Mouse (Mus musculus) spleen, adult 2 months (tissue): ENCODE data around the gene Oaz1. TPM values are rescaled to one million over a fixed set of nuclear protein-coding genes. Genes with fewer than 3 reads are reported as not detected.
A peak's percentile ranks its signal among the peaks of the same experiment; 100 is the strongest.

Experiments
- DNase-seq, 2 experiments: peaks; one replicate each; pipeline versions ENCODE4 v3.0.0 to v3.0.0-alpha.2; 2012 to 2021; ENCODE audit warnings: low spot score in 2 of 2, low read depth in 1 of 2
- H3K27ac ChIP-seq: fragments of 200-500 bp; 2 replicates; pipeline ENCODE4 v1.5.1; 2012; ENCODE audit warnings: low read length, inconsistent platforms; ENCODE audit not compliant: insufficient read depth
- H3K27me3 ChIP-seq: fragments of 200-500 bp; 2 replicates; pipeline ENCODE4 v1.6.1; 2012; ENCODE audit warnings: mild to moderate bottlenecking, moderate library complexity, low read length, inconsistent platforms; ENCODE audit not compliant: control insufficient read depth, insufficient read depth
- H3K36me3 ChIP-seq: fragments of 200-500 bp; 2 replicates; pipeline ENCODE4 v1.6.1; 2012; ENCODE audit warnings: mild to moderate bottlenecking, low read length, inconsistent platforms; ENCODE audit not compliant: control insufficient read depth, insufficient read depth
- H3K4me1 ChIP-seq: fragments of 200-500 bp; 2 replicates; pipeline ENCODE4 v1.6.1; 2011; ENCODE audit warnings: inconsistent platforms; ENCODE audit not compliant: control insufficient read depth, insufficient read depth, insufficient read length
- H3K4me3 ChIP-seq: fragments of 200-500 bp; 2 replicates; pipeline ENCODE4 v1.5.1; 2011; ENCODE audit warnings: mild to moderate bottlenecking, inconsistent platforms; ENCODE audit not compliant: insufficient read depth, insufficient read length; ENCODE audit errors: extremely low read depth
- CTCF ChIP-seq: fragments of 200-500 bp; IDR thresholded peaks from 2 replicates; pipeline ENCODE4 v1.5.1; 2011; ENCODE audit warnings: mild to moderate bottlenecking, inconsistent platforms; ENCODE audit not compliant: insufficient read depth, insufficient read length, insufficient replicate concordance; ENCODE audit errors: extremely low read depth
- POLR2A ChIP-seq: fragments of 200-500 bp; IDR thresholded peaks from 2 replicates; pipeline ENCODE4 v1.6.1; 2011; ENCODE audit warnings: low read depth, low read length, inconsistent platforms
- WGBS: fragments of 180-500 bp; shearing (Covaris S2); methylation state at CpG from one replicate; pipeline ENCODE4 v1.1.7; 2018; 5-methylcytosine and 5-hydroxymethylcytosine counted together
- polyA plus RNA-seq: library from polyadenylated mRNA; depleted of rRNA; stranded (reverse); fragments of >200 nt; gene quantifications from 2 replicates; pipeline ENCODE4 v1.2.3, GENCODE M21; 2012

Oaz1 gene
- polyA plus RNA-seq, 1 experiment, result 730 TPM

GRCm38 (mm10) chr10:80848571-80848970 lies 22.1 kb downstream of the Oaz1 start:
- Histone ChIP-seq H3K4me3 (no peak overlapping the region), H3K36me3 (peaks cover 9% of the 10 kb centered on the region; the same call in 1 of the 2 replicates), H3K27me3 (peaks cover 2% of the 10 kb centered on the region; the same call in 1 of the 2 replicates), H3K4me1 (no peaks in the 10 kb centered on the region), H3K27ac (no peak overlapping the region)
- TF ChIP-seq CTCF, result no peak
- no peak for TF ChIP-seq POLR2A
- WGBS, result 3% methylated on average over 10 of the region's 10 CpGs
- peak; percentile 38 to 64 for DNase-seq

- TF ChIP-seq POLR2A, result peak; percentile 17; the same call in 1 of the 2 replicates
- TF ChIP-seq CTCF, result no peak
- peak; percentile 85 to 97 for DNase-seq
- H3K27ac ChIP-seq, result peak within 1 kb of the TSS; percentile 9; the same call in 1 of the 2 replicates
- peaks cover 11% of the 10 kb centered on the region; the same call in 1 of the 2 replicates for H3K36me3 ChIP-seq
- no peaks in the 10 kb centered on the region for H3K27me3 ChIP-seq
- peaks cover 4% of the 10 kb centered on the region for H3K4me1 ChIP-seq
- under 1% methylated on average over 81 of the region's 81 CpGs for WGBS
- H3K4me3 ChIP-seq, result peak within 1 kb of the TSS; percentile 78
These were observed 28.7 kb downstream of the Oaz1 start, which contains the start of the genes Lsm7 and Sppl2b for GRCm38 (mm10) chr10:80854913-80855748. Lsm7 (minus strand) TSS chr10:80855209. Sppl2b (plus strand) TSS chr10:80855275.

GRCm38 (mm10) chr10:80855749-80856073 lies 29.3 kb downstream of the Oaz1 start:
- no peak for DNase-seq
- peak overlapping the region; percentile 78 for H3K4me3 ChIP-seq
- H3K36me3 ChIP-seq, result peaks cover 11% of the 10 kb centered on the region; the same call in 1 of the 2 replicates
- 30% methylated on average over 11 of the region's 11 CpGs for WGBS
- TF ChIP-seq CTCF (no peak), POLR2A (no peak)
- peaks cover 4% of the 10 kb centered on the region for H3K4me1 ChIP-seq
- peak overlapping the region; percentile 9; the same call in 1 of the 2 replicates for H3K27ac ChIP-seq
- H3K27me3 ChIP-seq, result no peaks in the 10 kb centered on the region

DNA sequence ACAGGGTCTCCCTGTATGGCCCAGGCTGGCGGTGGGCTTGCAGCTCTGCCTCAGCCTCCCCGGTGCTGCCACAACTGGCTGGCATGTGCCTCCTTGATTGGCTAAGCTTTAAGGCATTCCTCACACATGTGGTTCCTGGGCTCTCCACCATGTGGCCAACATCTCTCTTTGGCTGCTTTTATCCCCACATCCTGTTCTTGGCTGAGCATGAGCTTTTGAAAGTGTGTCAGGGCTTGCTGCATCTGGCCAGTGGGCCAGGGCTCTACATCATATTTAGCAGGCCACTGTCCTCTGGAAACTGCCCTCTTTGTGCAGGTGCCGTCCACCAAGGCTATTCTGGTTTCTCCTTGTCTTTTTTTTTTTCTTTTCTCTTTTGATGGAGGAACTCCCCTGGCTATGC lies 29.8 kb downstream of the Oaz1 start:
- DNase-seq, result no peak
- TF ChIP-seq POLR2A (no peak), CTCF (no peak)
- H3K4me1 ChIP-seq, result peaks cover 4% of the 10 kb centered on the region
- H3K36me3 ChIP-seq, result peaks cover 11% of the 10 kb centered on the region; the same call in 1 of the 2 replicates
- 51% methylated on average over 3 of the region's 3 CpGs for WGBS
- peak overlapping the region; percentile 7 for H3K27ac ChIP-seq
- no peak overlapping the region for H3K4me3 ChIP-seq
- no peaks in the 10 kb centered on the region for H3K27me3 ChIP-seq

DNA sequence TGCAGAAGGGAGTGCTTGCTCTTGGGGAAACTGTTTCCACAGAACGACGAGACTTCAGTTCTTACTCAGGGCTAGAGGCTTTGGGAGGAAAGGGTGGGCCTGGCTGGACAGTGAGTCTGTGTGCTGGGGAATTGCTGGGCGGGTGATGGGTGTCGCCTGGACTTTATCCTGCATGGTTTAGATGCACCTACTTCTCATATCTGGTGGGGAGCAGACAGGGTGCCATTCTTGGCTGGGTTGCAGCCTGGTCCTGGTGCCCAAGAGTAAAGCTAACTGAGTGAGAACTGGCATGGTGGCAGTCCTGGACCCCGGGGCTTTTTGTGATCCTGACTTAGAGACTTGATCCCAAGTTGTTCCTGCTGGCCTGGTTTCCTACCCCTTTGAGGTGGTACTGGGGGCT lies 30.5 kb downstream of the Oaz1 start:
- Histone ChIP-seq H3K4me3 (peak overlapping the region; percentile 9; the same call in 1 of the 2 replicates), H3K36me3 (peaks cover 9% of the 10 kb centered on the region; the same call in 1 of the 2 replicates), H3K27ac (peak overlapping the region; percentile 26), H3K4me1 (peaks cover 4% of the 10 kb centered on the region), H3K27me3 (no peaks in the 10 kb centered on the region)
- DNase-seq, result no peak
- 77% methylated on average over 5 of the region's 5 CpGs for WGBS
- TF ChIP-seq CTCF, result no peak
- TF ChIP-seq POLR2A, result no peak

GRCm38 (mm10) chr10:80857386-80857785 lies 30.9 kb downstream of the Oaz1 start:
- H3K27ac ChIP-seq, result peak overlapping the region; percentile 26
- DNase-seq, result no peak
- peaks cover 11% of the 10 kb centered on the region for H3K36me3 ChIP-seq
- 58% methylated on average over 8 of the region's 8 CpGs for WGBS
- H3K4me1 ChIP-seq, result peaks cover 4% of the 10 kb centered on the region
- H3K27me3 ChIP-seq, result no peaks in the 10 kb centered on the region
- peak overlapping the region; percentile 9; the same call in 1 of the 2 replicates for H3K4me3 ChIP-seq
- TF ChIP-seq CTCF, result no peak
- TF ChIP-seq POLR2A, result no peak
